Mouse (Mus musculus): ENCODE results near the gene Itsn2. TPM values are rescaled to one million over a fixed set of nuclear protein-coding genes. Genes with fewer than 3 reads are reported as not detected.
"Not testable (repeated sequence)": the region's sequence is repeated elsewhere in the genome, so short reads cannot be mapped to it uniquely, and the experiment has no call there.

Gene Itsn2
- polyA plus RNA-seq (2012; rRNA removed) = 27.5 and 31.3 TPM in 2 replicates

DNA sequence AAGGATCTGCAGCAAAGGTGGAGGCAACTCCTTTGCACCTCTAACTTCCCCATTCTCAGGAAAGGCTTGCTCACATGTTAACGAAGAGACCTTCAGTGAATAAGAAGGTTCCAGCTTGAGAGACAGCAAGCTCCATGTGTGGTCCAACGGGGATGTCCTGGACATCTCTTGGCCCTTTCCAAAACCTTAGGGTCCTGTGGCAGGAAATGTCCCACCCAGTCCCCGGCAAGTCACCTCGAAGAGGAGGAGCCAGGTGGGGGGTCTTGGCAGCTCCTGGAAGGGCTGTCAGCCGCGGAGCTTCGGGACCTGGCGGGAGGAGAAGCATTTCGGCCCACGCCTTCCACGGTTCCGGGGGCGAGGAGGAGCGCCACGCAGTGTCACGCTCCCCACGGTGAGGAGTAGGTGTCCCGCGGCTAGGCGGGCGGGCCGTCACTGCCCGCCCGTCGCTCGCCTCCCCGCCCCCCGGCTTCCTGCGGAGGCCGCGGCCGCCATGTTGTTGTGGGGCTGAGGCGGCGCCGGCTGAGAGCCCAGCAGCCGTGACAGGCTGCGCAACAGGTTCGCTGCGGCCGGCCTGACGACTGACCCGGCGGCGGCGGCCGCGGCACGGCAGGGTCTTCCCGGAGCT, at the start of gene Itsn2, which contains the start of gene Gm3625:
Gene Itsn2 (plus strand): TSS at position 98 of the 625 bp plus-strand sequence.
Gene Gm3625 (minus strand): TSS at position 387 of the 625 bp plus-strand sequence.
- no peak for DNase-seq (ENCODE audit: low read depth)

DNA sequence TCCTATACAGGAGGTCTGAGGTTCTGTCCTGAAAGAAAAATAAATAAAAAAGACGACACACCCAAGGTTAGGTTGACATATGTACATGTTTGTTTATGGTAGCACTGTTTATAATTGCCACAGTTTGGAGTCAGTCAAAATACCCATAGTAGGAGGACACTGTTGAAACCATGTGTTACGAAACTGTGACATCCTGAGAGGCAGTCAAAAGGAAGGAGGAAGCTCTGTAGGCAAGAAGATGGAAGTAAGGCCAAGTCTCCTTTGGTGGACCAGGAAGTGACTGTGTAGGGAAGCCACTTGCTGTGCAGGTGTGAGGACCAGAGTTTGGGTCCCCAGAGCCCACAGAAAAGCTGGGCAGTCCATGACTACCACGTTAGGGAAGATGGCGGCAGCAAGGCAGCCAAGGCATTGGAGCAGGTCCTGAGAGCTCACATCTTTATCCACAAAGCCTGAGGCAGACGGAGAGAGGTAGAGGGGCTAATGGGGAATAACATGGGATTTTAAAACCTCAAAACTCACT, 48.0 kb upstream of the Itsn2 start:
- DNase-seq (ENCODE audit: low read depth) = no peak

DNA sequence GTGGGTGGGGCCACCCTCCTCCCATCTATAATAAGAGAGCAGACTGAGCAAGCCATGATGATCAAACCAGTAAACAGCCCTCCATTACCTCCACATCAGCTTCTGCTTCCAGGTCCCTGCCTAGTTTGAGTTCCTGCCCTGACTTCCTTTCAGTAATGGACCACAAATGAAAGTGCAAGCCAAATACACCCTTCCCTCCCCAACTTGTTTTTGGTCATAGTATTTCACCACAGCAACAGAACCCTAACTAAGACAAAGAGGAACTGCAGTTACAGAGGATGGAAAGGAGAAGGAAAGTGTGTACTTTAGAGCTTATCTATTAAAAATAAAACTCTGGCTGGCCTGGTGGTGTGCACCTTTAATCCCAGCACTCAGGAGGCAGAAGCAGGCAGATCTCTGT, 47.0 kb upstream of the Itsn2 start:
- DNase-seq (ENCODE audit: low read depth) = no peak

DNA sequence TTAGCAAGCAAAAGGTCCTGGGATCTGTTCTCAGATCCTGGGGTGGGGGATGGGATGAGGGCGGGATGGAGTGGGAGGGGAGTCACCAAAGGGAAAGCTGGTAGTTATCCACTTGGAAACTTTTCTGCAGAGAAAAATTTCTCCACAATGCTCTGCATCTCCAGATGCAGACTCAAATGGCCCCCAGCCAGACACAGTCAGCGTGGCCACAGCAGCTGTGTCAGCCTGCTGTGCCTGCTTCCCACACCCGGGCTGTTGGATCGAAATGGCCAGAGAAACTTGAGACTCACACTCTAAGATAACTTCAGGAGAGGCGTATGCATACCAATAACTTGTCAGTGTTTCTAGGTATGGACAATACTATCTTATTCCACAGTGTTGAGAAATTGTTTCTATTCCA, 45.9 kb upstream of the Itsn2 start:
- no peak for DNase-seq (ENCODE audit: low read depth)

DNA sequence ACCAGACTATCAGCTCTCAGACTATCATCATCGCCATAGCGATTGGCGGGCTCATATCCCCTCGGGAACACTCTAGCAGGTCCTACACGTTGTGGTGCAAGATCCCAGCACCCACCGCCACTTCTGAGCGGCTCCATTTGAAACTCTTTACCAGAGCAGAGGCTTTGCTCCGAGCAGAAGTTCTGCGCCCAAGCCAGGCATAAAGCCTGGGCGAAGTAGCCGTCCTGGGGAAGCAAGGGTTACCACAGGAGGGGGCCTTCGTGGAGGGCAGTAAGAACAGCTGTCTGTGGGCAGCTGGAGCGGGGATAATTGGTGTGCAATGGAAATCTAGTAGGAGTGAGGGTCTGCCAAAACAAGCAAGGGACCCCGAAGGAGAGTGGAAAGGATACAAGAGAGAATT, 44.9 kb upstream of the Itsn2 start:
- DNase-seq (ENCODE audit: low read depth) = no peak

DNA sequence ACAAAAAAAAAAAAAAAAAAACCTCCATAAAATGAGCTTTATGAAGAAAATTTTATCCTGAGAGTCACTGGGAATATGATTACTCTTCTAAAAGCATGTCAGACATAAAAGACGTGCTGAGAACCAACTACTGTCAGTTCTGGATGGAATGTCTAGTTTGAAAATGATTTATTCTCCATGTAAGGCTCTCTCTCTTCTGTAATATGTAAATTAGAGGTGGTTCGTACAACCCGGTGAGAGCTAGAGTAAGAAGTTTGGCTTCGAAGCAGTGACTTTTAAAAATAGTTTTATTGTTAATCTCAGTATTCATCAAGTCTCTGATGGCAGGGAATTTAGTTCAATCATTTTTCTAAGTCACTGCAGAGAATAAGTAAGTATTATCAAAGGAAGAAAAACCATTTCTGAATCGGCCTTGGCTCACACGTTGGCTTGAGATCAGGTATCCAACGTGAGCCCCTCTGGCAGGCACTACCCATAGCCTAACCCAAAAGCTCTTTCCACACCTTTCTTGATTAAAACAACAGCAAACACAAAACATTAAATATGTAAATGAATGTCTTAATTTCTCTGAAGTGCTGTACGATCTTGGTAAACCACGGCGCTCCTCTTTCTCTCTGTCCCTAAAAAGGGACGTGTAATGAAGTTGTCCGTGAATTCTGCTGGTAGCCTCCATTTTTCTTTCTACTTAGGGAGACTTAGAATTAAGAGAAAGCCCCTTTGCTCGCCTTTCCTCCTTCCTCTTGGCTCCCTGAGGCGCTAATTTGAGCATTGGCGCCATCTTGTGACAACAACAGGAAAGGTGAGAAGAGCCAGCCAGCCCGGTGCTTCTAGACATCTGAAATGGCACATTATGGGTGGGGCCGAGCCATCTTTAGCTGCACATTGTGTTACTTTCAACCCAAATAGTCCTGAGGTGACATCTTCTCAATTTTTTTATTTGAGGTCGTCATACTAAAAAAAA, 44.1 kb upstream of the Itsn2 start:
- DNase-seq (ENCODE audit: low read depth) = no peak

DNA sequence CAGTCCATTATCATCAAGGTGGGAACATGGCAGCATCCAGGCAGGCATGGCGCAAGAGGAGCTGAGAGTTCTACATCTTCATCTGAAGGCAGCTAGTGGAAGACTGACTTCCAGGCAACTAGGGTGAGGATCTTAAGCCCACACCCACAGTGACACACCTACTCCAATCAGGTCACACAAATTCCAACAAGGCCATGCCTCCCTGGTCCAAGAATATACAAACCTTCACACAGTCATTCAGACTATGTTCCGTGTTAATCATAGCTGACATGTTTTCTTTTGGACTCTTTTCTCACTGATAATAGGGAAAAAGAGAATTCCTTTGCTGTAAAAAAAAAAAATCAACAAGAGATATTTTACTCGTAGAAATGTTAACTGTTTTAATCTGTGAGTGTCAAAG, 38.7 kb upstream of the Itsn2 start:
- DNase-seq (ENCODE audit: low read depth) = not testable (repeated sequence)

DNA sequence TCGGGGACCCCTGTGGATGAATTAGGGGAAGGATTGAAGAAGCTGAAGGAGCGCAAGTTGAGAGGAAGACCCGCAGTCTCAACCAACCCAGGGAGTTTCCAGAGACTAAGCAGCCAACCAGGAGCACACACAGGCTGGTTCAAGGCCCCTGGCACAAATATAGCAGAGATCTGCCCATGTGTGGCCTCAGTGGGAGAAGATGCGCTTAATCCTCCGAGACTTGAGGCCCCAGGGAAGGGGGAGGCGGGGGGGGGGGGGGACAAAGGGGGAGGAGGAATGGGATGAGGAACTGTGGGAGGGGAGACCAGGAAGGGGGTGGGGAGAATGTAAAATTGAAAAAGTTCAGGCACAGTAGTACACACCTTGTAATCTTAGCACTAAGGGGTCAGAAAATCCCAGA, 37.0 kb upstream of the Itsn2 start:
- no peak for DNase-seq (ENCODE audit: low read depth)

DNA sequence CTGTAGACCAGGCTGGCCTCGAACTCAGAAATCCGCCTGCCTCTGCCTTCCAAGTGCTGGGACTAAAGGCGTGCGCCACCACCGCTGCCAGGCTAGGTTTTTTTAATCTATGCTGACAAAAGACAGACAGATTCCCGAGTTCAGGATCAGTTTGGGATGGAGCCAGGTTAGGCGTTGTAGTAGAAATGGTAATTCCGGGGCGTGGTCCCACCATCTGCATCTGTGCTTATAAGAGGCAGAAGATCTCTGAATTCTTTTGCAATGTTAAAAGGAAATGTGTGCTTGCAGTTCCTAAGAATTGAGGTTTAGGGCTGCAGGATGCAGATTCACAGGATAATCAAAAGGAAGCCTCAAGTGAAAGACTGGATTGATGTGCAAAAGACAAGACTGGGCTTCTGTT, 35.5 kb upstream of the Itsn2 start:
- no peak for DNase-seq (ENCODE audit: low read depth)

DNA sequence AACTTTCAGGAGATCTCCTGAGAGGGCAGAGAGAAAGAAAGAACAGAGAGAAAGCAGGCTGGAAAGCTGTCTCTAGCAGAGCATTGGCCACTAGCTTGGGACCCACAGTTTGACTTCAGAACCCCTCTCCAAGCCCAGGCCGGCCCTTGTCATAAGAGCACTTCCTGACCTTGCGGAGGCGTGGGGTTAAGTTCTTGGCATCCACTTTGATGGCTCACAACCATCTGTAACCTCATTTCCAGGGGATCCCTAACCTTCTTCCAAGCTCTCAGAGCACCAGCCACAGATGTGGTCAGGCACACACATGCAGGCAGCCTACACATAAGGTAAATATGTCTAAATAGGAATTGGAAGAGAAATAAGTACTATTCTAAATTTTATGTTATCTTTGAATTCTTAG, 35.0 kb upstream of the Itsn2 start:
- DNase-seq (ENCODE audit: low read depth) = no peak

DNA sequence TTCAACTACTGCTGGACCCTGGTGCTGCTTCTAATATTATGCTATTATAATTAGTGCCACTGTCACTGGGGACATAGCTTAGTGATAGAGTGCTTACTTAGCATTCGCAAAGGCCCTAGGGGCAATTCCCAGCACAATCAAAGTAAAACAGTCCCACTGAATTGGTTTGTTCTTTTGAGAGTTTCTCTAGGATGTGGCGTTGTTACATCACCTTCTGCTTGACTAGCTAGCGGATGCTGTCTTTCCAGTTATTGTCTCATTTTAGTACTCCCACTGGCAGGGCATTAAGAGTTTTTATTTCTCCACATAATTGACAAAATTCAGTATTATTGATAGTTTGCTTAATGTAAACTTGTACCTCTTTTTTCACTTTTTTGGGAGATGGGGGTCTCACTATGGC, 34.4 kb upstream of the Itsn2 start:
- DNase-seq (ENCODE audit: low read depth) = no peak

DNA sequence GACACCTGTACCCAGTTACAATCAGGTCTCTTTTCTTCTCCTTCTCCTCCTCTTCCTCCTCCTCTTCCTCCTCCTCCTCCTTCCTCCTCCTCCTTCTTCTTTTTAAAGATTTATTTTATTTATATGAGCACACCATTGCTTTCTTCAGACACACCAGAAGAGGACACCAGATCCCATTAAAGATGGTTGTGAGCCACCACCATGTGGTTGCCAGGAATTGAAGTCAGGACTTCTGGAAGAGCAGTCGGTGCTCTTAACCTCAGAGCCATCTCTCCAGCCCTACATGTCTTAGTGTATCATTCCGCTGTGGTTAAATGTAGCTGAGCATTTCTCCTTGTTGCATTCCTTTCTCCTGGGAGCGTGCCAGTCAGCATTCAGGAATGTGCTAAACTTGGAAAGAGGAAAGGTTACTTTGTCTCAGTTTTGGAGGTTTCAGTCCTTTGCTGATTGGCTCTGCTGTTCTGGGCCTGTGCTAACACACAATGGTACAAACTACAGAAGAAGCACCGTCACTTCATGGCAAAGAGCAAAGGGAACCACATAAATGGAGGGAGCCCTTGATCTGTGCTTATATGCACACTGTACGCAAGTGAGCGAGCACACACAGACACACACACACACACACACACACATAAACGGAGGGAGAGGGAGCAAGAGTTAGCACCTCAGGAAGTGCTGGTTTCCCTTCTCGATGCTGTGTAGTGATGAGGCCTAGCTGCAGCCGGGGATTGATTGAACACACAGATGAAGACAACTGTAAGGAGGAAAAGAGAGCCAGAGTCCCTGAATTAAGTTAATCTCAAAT, 33.8 kb upstream of the Itsn2 start:
- DNase-seq (ENCODE audit: low read depth) = no peak

DNA sequence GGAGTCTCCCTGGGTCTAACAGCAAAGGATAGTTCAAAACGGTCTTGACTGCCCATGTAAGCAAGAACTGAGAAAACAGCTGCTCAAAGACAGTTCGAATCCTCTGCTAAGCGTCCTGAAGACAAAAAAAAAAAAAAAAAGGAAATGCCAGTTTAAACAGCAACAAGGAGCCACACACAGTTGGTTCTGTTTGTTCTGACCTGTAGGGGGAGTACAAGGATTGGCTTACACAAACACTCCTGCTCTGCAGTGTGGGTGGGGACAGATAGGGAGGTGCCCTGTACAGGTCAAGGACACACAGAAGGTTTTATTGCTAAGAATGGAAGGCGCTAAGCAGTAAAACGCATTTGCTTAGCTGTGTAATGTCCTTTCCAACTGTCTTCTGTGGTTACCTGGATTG, 20.6 kb upstream of the Itsn2 start:
- DNase-seq (ENCODE audit: low read depth) = no peak

DNA sequence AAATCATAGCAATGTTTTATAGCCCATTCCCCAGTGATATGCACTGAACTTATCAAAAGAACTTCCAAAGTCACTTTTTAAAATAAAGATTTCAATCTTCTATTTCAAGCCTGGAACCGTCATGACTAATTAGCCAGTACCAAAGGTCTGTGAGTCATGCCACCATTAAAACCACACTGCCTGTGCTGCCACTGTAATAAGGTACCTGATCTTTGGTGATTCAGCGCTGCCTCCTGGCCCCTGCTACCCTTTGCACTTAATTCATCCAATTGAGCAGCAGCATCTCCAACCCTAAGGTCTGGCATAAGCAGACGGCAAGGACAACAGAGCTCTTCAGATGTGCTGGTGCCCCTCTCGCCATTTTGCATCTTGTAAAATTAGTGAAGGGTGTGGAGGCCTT, 18.4 kb upstream of the Itsn2 start:
- no peak for DNase-seq (ENCODE audit: low read depth)

DNA sequence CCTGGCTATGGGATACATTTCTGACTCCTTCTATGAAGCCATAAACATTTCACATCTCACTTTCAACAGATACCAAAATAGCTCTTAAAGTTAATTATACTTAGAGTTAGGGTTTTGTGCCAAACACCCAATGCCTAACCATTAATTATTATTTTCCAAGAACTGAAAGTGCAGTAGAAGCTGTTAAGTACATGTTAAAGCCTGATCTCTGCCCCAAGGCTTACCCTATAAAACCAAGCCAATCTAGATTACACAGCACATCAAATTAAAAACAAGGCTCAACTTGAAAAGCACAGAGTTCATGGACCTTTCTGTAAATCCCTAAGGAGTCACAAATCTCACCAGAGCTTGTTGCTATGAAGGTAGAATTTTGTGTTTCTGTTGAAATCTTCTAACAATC, 10.1 kb upstream of the Itsn2 start:
- peak; percentile 77 for DNase-seq (ENCODE audit: low read depth)

DNA sequence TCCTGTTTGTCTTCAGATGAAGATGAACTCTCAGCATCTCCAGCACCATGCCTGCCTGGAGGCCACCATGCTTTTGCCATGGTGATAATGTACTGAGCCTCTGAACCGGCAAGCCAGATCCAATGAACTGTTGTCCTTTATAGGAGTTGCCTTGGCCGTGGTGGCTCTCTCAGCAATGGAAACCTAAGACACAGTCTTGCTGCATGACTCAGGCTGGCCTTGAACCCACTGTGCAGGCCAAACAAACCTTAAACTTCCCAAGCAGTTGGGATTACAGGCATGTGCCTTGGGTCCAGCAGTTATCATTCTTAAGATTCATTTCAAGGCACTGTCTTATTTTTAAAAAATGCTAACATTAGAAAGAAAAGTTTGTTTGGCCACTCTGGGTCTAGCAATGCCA, 4.6 kb upstream of the Itsn2 start:
- DNase-seq (ENCODE audit: low read depth) = no peak

DNA sequence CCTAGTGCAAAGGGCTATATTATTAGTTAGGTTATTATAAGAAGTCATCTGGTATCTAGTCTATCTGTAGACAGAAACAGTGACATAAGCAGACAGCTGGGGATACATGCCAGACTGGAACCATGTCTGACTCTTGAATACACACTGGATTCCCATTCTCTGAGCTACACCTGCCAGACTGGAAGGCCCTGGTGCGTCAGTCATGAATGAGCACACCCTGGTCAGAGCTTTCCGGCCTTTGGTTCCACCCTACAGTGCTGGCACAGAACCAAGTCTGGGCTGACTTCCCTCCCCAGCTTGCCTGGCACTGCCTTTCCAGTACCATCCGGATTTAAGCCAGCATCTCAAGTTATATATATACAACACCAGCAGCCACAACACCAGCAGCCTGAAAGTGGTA, 3.8 kb upstream of the Itsn2 start:
- no peak for DNase-seq (ENCODE audit: low read depth)

DNA sequence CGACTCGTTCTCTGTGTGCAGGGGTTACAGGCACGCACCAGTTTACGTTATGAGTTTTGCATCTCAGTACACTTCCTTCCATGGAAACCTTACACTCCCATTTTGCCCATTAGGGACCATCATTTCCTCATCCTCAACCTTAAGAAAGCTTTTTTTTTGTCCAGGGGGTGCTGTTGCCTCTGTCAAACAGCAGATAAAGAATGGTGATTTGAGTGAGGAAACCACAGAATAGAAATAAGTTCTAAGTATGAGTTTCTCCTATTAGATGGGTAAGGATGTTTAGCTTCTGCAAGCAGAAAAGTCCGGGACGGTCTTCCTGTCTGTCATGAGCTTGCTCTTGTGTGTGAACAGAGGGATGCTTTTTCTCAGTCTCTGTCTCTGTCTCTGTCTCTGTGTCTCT, 413 bp upstream of the Itsn2 start:
- DNase-seq (ENCODE audit: low read depth) = no peak

DNA sequence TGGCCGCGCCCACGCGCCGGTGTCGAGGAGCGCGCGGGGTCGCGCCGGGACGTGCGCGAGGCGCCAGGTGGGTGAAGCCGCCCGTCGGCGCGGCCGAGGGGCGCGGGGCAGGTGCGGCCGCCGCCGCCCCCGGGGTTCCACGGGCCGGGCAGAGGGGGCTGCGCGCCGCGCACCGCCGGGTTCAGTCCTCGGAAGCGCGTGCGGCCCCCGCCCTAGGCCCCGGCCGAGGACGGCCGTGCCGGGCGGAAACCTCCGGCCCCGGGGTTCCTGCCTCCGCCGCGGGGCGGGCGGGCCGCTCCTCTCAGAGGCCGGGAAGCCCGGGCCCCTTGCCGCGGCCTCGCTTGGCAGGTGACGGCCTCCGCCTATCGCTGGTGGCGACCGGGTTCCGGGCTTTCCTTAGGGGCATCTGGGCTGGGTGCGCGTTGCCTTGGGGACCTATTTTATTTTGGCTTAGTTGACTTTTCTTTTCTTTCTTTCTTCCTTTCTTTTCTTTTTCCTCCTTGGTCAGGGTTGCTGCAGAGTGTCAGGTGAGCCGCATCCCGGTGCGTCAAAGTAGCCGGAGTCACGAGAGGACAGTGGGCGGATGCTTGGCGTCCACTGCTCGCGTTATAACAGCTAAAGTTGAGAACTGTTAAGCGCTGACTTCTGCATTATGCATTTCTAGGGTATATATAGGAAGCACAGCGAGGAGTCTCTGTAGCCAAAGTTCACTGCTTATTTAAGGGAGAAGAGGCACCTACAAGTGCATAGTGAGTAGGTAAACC, 910 bp downstream of the Itsn2 start:
- no peak for DNase-seq (ENCODE audit: low read depth)

DNA sequence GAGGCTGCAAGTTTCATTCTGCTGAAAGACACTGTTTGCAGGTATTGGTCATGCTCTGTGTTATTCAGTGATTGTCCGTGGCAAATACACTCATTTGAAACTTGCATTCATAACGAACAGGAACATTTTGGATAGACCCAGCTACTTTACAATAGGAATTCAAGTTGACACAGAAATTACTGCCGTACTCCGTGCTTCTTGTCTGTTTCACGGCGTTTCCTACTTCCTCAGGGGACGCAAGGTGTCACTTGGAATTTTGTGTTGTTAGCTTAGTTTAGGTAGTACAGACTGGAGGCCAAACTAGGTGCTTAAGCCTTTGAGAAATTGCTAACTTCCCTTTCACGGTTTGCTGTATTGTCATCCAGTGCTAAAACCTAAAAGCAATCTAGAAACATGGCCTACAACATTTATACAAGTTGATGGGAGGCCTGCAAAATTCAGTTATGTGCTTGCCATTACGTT, 1.5 kb downstream of the Itsn2 start:
- DNase-seq (ENCODE audit: low read depth) = no peak

DNA sequence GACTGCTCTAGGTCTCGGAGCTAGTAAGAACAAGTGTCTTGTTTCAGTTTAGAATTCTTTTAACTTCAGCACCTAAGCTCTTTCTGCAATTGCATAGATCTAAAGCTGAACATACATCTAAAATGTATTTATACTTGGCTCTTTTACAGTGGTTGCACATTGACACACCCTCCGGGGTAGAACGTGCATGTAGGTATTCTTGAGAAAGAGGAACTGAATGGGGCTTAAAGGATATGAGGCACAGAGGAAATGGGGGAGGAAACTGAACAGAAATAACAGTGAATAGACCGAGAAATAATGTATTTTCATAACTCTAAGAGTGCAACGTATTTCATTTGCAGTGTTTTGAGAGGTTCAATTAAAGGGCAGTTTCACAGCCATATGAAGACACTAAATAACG, 2.6 kb downstream of the Itsn2 start:
- peak; percentile 44 for DNase-seq (ENCODE audit: low read depth)
